Mouse (Mus musculus) megakaryocyte-erythroid progenitor cell, adult 5-6 weeks (primary cell): ENCODE data around the gene Gm21863. TPM values are rescaled to one million over a fixed set of nuclear protein-coding genes. Genes with fewer than 3 reads are reported as not detected.
"Not testable (repeated sequence)": the region's sequence is repeated elsewhere in the genome, so short reads cannot be mapped to it uniquely, and the experiment has no call there.

ENCODE experiments used
- ATAC-seq: replicated peaks from 2 replicates; pipeline ENCODE4 v1.8.0; 2016; ENCODE audit warnings: mild to moderate bottlenecking, inconsistent platforms; ENCODE audit not compliant: severe bottlenecking, poor library complexity, low FRiP score, low TSS enrichment
- total RNA-seq, 2 experiments: library from RNA; stranded (forward) in 1 of 2; stranded (reverse) in 1 of 2; fragments of 200-1000, 215-1000 nt in 1 of 2; fragments of >200 nt in 1 of 2; fragmentation: Nextera tagmentation in 1 of 2; gene quantifications; 2 replicates each; pipeline ENCODE4 v1.2.3; 2014 to 2017

The Gm21863 gene
- total RNA-seq (2014; fragmentation: Nextera tagmentation) = not detected in 2 replicates
- not detected in 2 replicates for total RNA-seq (2017)

DNA sequence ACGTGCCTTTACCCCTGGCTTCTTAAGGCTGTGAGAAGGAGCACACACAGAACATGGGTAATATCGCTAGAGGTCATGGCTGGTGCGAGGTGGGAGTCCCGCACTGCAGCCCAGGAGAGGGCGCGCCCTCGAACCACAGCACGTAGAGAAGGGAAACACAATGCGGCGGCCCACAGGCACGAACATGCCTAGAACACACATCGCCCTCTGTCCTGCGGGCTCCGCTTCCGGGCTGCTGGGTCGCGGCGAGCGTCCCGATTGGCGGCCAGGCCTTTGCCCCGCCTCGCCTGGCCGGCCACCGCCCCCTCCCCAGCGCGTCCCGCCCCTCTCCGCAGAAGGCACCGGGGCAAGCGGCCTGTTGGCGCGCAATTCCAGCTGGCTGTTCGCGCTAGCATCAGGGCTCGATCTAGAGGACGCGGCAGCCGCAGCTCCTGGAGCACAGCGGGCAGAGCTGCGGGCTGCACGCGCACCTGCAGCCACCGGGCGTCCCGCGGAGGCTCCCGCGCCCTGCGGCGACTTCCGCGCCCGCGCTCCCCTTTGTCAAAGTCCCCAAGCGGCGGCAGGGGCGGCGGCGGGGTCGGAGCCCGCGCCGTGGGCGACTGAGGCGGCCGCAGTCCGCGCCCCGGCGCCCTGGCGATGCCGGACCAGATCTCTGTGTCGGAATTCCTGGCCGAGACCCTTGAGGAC, at the start of gene Gm21863:
Gene Gm21863, plus strand, starts transcription at position 637 of the 687 bp plus-strand sequence.
- peak; percentile 99 for ATAC-seq

DNA sequence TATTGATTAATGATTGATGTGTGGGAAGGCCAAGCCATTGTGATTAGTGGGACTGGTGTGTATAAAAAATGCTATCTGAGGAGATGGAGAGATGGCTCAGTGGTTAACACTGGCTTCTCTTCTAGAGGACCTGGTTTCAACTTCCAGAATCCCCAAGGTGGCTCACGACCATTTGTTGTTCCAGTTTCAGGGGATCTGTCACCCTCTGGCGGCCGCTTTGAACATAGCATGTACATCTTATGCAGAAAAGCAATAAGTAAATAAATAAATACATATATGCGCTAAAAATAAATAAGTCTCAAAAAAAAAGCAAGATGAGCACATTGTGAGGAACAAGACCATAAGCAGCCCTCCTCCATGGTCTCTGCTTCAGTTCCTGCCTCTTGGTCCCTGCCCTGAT, 26.3 kb upstream of the Gm21863 start:
- ATAC-seq = not testable (repeated sequence)
